Mouse (Mus musculus): ENCODE measurements at regions not wholly inside any gene's neighbourhood (a gene's known extent, or its start where the extent isn't known, plus 50 kb on each side); places are given as distances from the start of the nearest gene placed in this dataset.

DNA sequence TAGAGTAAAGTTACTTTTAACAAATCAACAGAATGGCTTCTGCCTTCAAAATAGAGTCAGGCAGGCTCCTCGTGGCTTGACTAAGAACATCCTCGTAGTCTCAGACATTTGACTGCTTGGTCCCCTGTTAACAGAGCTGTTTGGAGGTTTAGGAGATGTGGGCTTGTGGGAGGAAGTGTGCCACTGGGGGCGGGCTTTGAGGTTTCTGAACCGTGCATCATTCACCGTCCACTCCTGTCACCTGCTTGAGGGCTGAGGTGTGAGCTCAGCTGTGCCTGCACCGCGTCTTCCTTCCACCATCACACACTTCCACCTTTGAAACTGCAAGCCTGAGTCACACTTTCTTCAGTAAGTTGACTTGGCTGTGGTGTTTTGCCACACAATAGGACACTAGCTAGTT is 52.6 kb upstream of the 1700021F07Rik start:
- TF ChIP-seq CTCF (conservative IDR thresholded peaks at IDR 0.05; ENCODE audit: insufficient read depth, insufficient read length, low read depth, low read length): no peak
- no peak for TF ChIP-seq POLR2A (IDR thresholded peaks at IDR 0.05; ENCODE audit: low read depth, low read length)
